Mouse (Mus musculus) mesoderm, embryonic 11.5 days (tissue): ENCODE results near the gene Pcsk5.

Source experiments
- DNase-seq: peaks from one replicate; pipeline ENCODE4 v3.0.0-alpha.2; 2012; ENCODE audit warnings: low read depth, low spot score

The Pcsk5 gene

DNA sequence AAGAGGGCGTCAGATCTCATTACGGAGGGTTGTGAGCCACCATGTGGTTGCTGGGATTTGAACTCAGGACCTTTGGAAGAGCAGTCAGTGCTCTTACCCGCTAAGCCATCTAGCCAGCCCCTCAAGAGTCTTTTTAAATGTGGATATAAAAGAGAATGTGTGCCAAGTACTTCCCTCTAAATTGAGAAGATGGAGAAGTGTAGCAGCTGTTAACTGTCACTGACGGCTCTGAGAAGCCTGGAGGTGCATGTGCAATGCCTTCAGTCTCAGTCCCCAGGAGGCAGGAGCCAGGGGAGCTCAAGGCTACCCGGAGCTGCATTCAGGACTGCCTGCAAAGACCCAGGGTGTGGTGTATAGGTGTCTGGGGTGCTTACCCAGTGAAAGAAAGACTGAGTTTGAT lies 439.5 kb downstream of the Pcsk5 start:
- no peak for DNase-seq

DNA sequence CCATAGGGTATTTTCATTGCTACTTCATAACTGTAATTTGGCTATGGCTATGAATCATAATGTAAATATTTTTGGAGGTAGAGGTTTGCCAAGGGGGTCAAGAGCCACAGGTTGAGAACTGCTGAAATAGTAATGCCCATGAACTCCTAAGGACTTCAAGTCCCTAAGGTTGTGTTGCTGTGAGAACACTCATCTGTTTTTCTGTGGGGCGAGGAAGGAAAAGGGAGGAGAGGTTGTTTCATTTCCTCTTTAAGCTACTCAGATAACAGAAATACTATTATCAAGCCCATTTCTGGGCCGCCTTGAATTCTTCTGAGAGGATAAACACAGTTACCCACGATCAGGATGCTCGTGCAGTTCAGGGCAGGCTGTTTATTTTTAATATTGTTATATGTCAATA lies 440.6 kb downstream of the Pcsk5 start:
- no peak for DNase-seq

DNA sequence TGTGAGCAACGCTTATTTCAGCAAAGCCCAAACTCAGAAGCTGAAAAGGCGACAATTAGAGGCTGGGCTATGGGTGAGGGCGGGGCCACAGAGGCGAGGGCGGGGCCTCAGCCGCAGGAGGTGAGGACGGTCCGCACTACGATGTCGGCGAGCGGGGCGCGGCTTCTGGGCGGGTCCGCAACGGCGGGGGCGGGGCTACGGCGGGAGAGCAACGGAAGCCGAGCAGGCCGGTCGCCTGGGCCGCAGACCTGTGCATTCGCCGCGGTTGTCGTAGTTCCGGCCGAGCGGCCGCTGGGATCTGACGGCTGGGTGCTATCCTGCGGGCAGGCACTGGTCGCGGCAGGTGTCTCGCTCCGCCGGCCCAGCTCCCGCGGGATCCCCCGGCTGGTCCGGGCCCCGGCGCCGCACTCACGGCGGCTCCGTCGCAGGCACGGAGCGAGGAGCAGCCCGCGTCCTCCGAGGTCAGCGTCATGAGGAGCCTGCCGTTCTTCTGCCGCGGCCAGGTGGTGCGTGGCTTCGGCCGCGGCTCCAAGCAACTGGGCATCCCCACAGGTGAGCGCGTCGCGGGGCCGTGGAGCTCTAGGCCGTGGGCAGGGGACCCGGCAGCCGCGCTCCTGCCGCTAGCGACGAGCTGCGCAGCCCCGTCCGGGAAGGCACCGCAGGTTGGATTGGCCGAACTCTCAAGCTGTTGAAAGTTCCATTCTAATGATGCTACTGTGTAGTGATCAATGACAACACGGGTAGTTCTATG lies 443.4 kb downstream of the Pcsk5 start, which contains the start of gene Rfk:
Gene Rfk, plus strand, starts transcription at position 203 of the 751 bp plus-strand sequence.
- DNase-seq, result peak; percentile 89

DNA sequence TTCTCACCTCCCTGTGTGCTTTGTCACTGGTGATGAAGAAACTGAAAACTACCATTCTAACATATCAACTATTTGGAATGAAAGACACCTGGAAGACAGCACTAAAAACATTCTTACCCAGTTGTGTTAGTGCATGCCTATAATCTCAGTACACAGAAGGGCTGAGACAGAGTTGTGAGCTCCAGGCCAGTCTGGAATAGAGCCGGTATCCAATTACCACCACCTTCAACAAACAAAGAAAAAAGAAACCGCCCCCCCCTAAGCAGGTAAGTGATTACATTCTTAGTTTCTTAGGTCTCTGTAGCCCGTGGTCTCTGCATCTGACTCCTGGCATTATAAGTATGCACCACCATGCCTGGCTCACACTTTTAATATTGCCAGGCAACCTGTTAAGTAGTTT lies 444.6 kb downstream of the Pcsk5 start:
- DNase-seq, result no peak

GRCm38 (mm10) chr19:17388404-17388803 lies 449.0 kb downstream of the Pcsk5 start:
- peak; percentile 35 for DNase-seq

DNA sequence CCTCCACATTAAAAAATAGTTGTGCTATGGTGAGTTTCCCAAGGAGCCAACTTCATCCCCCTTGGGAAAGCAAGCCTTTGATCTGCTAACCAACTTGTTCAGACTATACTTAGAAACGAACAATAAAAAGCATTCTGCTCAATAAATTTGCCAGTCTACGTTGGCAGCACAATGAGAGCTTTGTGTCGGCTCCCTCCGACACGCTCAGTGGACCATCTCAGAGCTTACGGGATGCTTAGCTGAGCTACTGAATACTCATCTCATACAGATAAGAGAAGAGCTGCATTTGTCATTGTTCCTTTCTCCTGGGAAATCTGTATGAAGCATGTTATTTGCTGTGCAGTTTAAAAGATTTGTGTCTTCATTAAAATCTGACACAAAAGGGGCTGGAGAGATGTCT lies 451.0 kb downstream of the Pcsk5 start:
- DNase-seq, result peak; percentile 59

GRCm38 (mm10) chr19:17385426-17385825 lies 452.0 kb downstream of the Pcsk5 start:
- DNase-seq, result no peak

GRCm38 (mm10) chr19:17385022-17385421 lies 452.4 kb downstream of the Pcsk5 start:
- no peak for DNase-seq

GRCm38 (mm10) chr19:17382807-17383397 lies 454.5 kb downstream of the Pcsk5 start:
- no peak for DNase-seq
